Mouse (Mus musculus) testis, adult 2 months (tissue): ENCODE measurements at regions not wholly inside any gene's neighbourhood (a gene's known extent, or its start where the extent isn't known, plus 50 kb on each side); places are given as distances from the start of the nearest gene placed in this dataset.

ENCODE experiments used
- CTCF ChIP-seq: fragments of 200-500 bp; IDR thresholded peaks from 2 replicates; pipeline ENCODE4 v1.5.1; 2012; ENCODE audit warnings: low read depth, mild to moderate bottlenecking, inconsistent platforms, low read length, moderate library complexity; ENCODE audit not compliant: control insufficient read depth, insufficient read depth, insufficient replicate concordance
- POLR2A ChIP-seq: fragments of 200-500 bp; IDR thresholded peaks from 2 replicates; pipeline ENCODE4 v1.6.1; 2012; ENCODE audit warnings: low read depth, mild to moderate bottlenecking, inconsistent platforms, low read length, moderate library complexity; ENCODE audit not compliant: control insufficient read depth

GRCm38 (mm10) chr12:107837741-107838140 lies 165.7 kb downstream of the Bcl11b start:
- no peak for TF ChIP-seq POLR2A
- no peak for TF ChIP-seq CTCF
